Mouse (Mus musculus): ENCODE measurements at regions not wholly inside any gene's neighbourhood (a gene's known extent, or its start where the extent isn't known, plus 50 kb on each side); places are given as distances from the start of the nearest gene placed in this dataset.

GRCm38 (mm10) chr2:114808046-114808445 lies 153.3 kb upstream of the Dph6 start:
- Histone ChIP-seq H3K9me3 (ENCODE audit: control insufficient read depth, low read length) (no peaks in the 10 kb centered on the region), H3K9ac (ENCODE audit: low read length) (no peak overlapping the region), H3K4me2 (ENCODE audit: low read depth, low read length, severe bottlenecking) (no peak overlapping the region), H3K27me3 (ENCODE audit: control insufficient read depth, insufficient read depth, low read length) (no peaks in the 10 kb centered on the region), H3K4me3 (ENCODE audit: low read depth, low read length) (no peak overlapping the region), H3K4me1 (replicated peaks; ENCODE audit: control insufficient read depth, insufficient read depth, low read length) (no peaks in the 10 kb centered on the region), H3K36me3 (ENCODE audit: control insufficient read depth, insufficient read depth, low read length) (no peaks in the 10 kb centered on the region), H3K27ac (ENCODE audit: low read depth, low read length) (no peak overlapping the region)
- ATAC-seq (replicated peaks; ENCODE audit: low FRiP score) (no peak), DNase-seq (ENCODE audit: low spot score) (no peak)
- WGBS = 75% methylated on average over 5 of the region's 5 CpGs

- H3K4me2 ChIP-seq (ENCODE audit: low read depth, low read length, severe bottlenecking) = no peak overlapping the region
- no peak overlapping the region for H3K27ac ChIP-seq (ENCODE audit: low read depth, low read length)
- no peak for ATAC-seq (replicated peaks; ENCODE audit: low FRiP score)
- H3K9ac ChIP-seq (ENCODE audit: low read length) = no peak overlapping the region
- H3K9me3 ChIP-seq (ENCODE audit: control insufficient read depth, low read length) = no peaks in the 10 kb centered on the region
- H3K4me3 ChIP-seq (ENCODE audit: low read depth, low read length) = no peak overlapping the region
- 72% methylated on average over 11 of the region's 11 CpGs for WGBS
- no peaks in the 10 kb centered on the region for H3K27me3 ChIP-seq (ENCODE audit: control insufficient read depth, insufficient read depth, low read length)
- H3K4me1 ChIP-seq (replicated peaks; ENCODE audit: control insufficient read depth, insufficient read depth, low read length) = no peaks in the 10 kb centered on the region
- no peak for DNase-seq (ENCODE audit: low spot score)
- no peaks in the 10 kb centered on the region for H3K36me3 ChIP-seq (ENCODE audit: control insufficient read depth, insufficient read depth, low read length)
Observed at GRCm38 (mm10) chr2:114812141-114812902, 157.6 kb upstream of the Dph6 start.

- no peak overlapping the region for H3K27ac ChIP-seq (ENCODE audit: low read depth, low read length)
- DNase-seq (ENCODE audit: low spot score) = no peak
- H3K27me3 ChIP-seq (ENCODE audit: control insufficient read depth, insufficient read depth, low read length) = no peaks in the 10 kb centered on the region
Observed at GRCm38 (mm10) chr2:114812903-114813290, 158.1 kb upstream of the Dph6 start.

GRCm38 (mm10) chr2:114822657-114823056 lies 167.9 kb upstream of the Dph6 start:
- Histone ChIP-seq H3K27ac (ENCODE audit: low read depth, low read length) (no peak overlapping the region), H3K4me3 (ENCODE audit: low read depth, low read length) (no peak overlapping the region), H3K9me3 (ENCODE audit: control insufficient read depth, low read length) (no peaks in the 10 kb centered on the region), H3K4me2 (ENCODE audit: low read depth, low read length, severe bottlenecking) (no peak overlapping the region), H3K27me3 (ENCODE audit: control insufficient read depth, insufficient read depth, low read length) (no peaks in the 10 kb centered on the region), H3K4me1 (replicated peaks; ENCODE audit: control insufficient read depth, insufficient read depth, low read length) (no peaks in the 10 kb centered on the region), H3K9ac (ENCODE audit: low read length) (no peak overlapping the region), H3K36me3 (ENCODE audit: control insufficient read depth, insufficient read depth, low read length) (no peaks in the 10 kb centered on the region)
- DNase-seq (ENCODE audit: low spot score) (no peak), ATAC-seq (replicated peaks; ENCODE audit: low FRiP score) (no peak)
- 63% methylated on average over 3 of the region's 3 CpGs for WGBS

More at GRCm38 (mm10) chr2:114812903-114813290, 158.1 kb upstream of the Dph6 start:
- Histone ChIP-seq H3K36me3 (ENCODE audit: control insufficient read depth, insufficient read depth, low read length) (no peaks in the 10 kb centered on the region), H3K9me3 (ENCODE audit: control insufficient read depth, low read length) (no peaks in the 10 kb centered on the region), H3K4me3 (ENCODE audit: low read depth, low read length) (no peak overlapping the region), H3K4me1 (replicated peaks; ENCODE audit: control insufficient read depth, insufficient read depth, low read length) (no peaks in the 10 kb centered on the region), H3K4me2 (ENCODE audit: low read depth, low read length, severe bottlenecking) (no peak overlapping the region), H3K9ac (ENCODE audit: low read length) (no peak overlapping the region)
- WGBS = 20% methylated on average over 3 of the region's 3 CpGs
- ATAC-seq (replicated peaks; ENCODE audit: low FRiP score) = no peak

DNA sequence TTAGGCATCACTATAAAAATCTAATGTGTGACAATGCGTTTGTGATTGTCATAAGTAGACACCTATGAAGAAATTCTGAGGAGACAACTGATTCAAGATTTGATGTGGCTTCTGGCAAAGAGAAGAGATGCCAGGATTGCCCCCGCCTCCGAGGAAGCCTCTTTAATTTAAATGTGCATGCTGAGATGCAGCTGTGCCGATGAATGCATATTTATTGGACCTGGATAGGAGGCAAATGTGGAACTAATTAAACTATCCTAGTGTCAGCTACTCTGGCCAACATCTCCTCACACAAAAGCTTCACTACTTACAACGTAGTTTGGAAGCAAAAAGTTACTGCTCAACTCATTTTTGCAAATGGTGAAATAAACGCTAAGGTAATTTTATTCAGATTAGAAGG lies 173.4 kb upstream of the Dph6 start:
- H3K4me1 ChIP-seq (replicated peaks; ENCODE audit: control insufficient read depth, insufficient read depth, low read length) = no peaks in the 10 kb centered on the region
- H3K4me3 ChIP-seq (ENCODE audit: low read depth, low read length) = no peak overlapping the region
- ATAC-seq (replicated peaks; ENCODE audit: low FRiP score) (no peak), DNase-seq (ENCODE audit: low spot score) (no peak)
- no peak overlapping the region for H3K27ac ChIP-seq (ENCODE audit: low read depth, low read length)
- 74% methylated on average over 6 of the region's 6 CpGs for WGBS
- no peak overlapping the region for H3K9ac ChIP-seq (ENCODE audit: low read length)
- no peaks in the 10 kb centered on the region for H3K9me3 ChIP-seq (ENCODE audit: control insufficient read depth, low read length)
- no peaks in the 10 kb centered on the region for H3K27me3 ChIP-seq (ENCODE audit: control insufficient read depth, insufficient read depth, low read length)
- H3K4me2 ChIP-seq (ENCODE audit: low read depth, low read length, severe bottlenecking) = no peak overlapping the region
- no peaks in the 10 kb centered on the region for H3K36me3 ChIP-seq (ENCODE audit: control insufficient read depth, insufficient read depth, low read length)

- H3K27me3 ChIP-seq (ENCODE audit: control insufficient read depth, insufficient read depth, low read length) = no peaks in the 10 kb centered on the region
- no peak for ATAC-seq (replicated peaks; ENCODE audit: low FRiP score)
- H3K9me3 ChIP-seq (ENCODE audit: control insufficient read depth, low read length) = no peaks in the 10 kb centered on the region
- no peak overlapping the region for H3K4me2 ChIP-seq (ENCODE audit: low read depth, low read length, severe bottlenecking)
- H3K4me1 ChIP-seq (replicated peaks; ENCODE audit: control insufficient read depth, insufficient read depth, low read length) = no peaks in the 10 kb centered on the region
- no peak for DNase-seq (ENCODE audit: low spot score)
- no peaks in the 10 kb centered on the region for H3K36me3 ChIP-seq (ENCODE audit: control insufficient read depth, insufficient read depth, low read length)
- H3K4me3 ChIP-seq (ENCODE audit: low read depth, low read length) = no peak overlapping the region
- WGBS = 70% methylated on average over 2 of the region's 2 CpGs
- H3K27ac ChIP-seq (ENCODE audit: low read depth, low read length) = no peak overlapping the region
- H3K9ac ChIP-seq (ENCODE audit: low read length) = no peak overlapping the region
Observed at GRCm38 (mm10) chr2:114835694-114836093, 180.9 kb upstream of the Dph6 start.

DNA sequence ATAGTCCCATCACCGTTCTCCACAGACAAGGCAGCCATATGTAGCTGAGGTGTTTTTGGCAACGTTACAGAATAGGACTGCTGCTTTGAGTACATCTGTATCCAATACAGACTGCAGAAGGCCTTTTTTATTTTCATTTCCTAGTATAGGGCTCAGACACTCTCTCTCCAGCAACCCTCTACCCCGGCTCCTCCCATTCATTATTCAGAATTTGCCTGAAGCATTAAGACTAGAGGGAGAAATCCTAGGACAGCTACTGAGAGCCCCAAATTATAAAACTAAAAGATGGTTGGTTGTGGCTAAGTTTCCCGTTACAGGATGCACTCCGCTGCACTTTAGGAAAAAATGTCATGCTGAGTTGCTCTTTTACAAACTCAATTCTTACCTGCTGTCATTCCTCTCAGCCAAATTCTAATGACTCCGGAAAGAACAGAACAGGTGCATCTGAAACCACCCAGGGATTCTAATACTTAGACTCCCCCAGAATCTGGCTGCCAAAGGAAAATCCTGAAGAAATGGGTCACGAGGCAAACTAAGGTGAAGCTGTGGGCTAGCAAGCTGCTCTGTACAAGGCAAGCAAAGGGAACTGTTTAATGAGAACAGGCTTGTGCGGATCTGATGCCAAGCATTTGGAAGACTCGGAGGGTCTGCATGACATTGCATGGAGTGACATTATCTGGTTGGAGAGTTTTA lies 189.1 kb upstream of the Dph6 start:
- H3K36me3 ChIP-seq (ENCODE audit: control insufficient read depth, insufficient read depth, low read length) = no peaks in the 10 kb centered on the region
- no peak overlapping the region for H3K27ac ChIP-seq (ENCODE audit: low read depth, low read length)
- H3K9ac ChIP-seq (ENCODE audit: low read length) = no peak overlapping the region
- ATAC-seq (replicated peaks; ENCODE audit: low FRiP score) (no peak), DNase-seq (ENCODE audit: low spot score) (no peak)
- H3K4me2 ChIP-seq (ENCODE audit: low read depth, low read length, severe bottlenecking) = no peak overlapping the region
- H3K4me1 ChIP-seq (replicated peaks; ENCODE audit: control insufficient read depth, insufficient read depth, low read length) = no peaks in the 10 kb centered on the region
- no peaks in the 10 kb centered on the region for H3K27me3 ChIP-seq (ENCODE audit: control insufficient read depth, insufficient read depth, low read length)
- no peak overlapping the region for H3K4me3 ChIP-seq (ENCODE audit: low read depth, low read length)
- WGBS = 73% methylated on average over 9 of the region's 9 CpGs
- H3K9me3 ChIP-seq (ENCODE audit: control insufficient read depth, low read length) = no peaks in the 10 kb centered on the region

DNA sequence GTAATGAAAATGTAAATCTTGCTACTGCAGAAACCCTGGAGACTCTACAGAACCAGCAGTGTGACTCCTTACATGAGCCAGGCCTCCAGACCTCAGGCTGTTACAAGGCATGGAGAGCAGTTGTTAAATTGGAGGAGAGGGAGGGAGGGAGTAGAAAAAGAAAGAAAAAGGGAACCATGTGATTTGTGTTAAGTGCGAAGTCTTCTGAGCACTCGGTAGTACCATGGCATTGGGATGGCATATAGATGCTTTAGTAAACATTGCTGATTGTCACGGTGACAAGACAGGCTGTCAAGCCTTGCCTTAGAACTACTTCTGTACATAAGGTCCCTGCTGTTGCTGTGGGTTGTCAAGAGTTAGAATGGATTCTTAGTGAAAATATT lies 189.6 kb upstream of the Dph6 start:
- Histone ChIP-seq H3K27ac (ENCODE audit: low read depth, low read length) (no peak overlapping the region), H3K9ac (ENCODE audit: low read length) (no peak overlapping the region), H3K4me2 (ENCODE audit: low read depth, low read length, severe bottlenecking) (no peak overlapping the region), H3K9me3 (ENCODE audit: control insufficient read depth, low read length) (no peaks in the 10 kb centered on the region), H3K4me1 (replicated peaks; ENCODE audit: control insufficient read depth, insufficient read depth, low read length) (no peaks in the 10 kb centered on the region), H3K36me3 (ENCODE audit: control insufficient read depth, insufficient read depth, low read length) (no peaks in the 10 kb centered on the region), H3K4me3 (ENCODE audit: low read depth, low read length) (no peak overlapping the region), H3K27me3 (ENCODE audit: control insufficient read depth, insufficient read depth, low read length) (no peaks in the 10 kb centered on the region)
- DNase-seq (ENCODE audit: low spot score) (no peak), ATAC-seq (replicated peaks; ENCODE audit: low FRiP score) (no peak)
- WGBS = 85% methylated on average over 3 of the region's 3 CpGs

DNA sequence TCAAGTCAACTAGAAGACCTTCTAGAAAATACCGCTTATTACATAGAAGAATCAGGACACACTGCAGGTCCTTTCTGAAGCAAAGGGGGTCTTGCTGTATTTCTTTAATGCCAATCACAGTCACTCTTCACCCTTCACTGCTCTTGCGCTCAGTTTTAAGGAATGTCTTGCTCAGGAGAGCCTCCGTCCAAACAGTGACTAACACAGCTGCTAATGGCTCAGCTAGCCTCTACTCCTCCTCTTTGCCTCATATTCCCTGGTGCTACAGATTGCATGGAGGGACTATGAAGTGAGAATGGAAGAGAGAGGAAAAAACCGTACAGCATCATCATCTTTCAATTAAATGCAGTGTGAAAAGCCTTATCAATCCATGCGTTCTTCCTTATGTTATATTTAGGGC lies 193.7 kb upstream of the Dph6 start:
- 90% methylated on average over 5 of the region's 5 CpGs for WGBS
- Histone ChIP-seq H3K9me3 (ENCODE audit: control insufficient read depth, low read length) (no peaks in the 10 kb centered on the region), H3K4me3 (ENCODE audit: low read depth, low read length) (no peak overlapping the region), H3K9ac (ENCODE audit: low read length) (no peak overlapping the region), H3K4me2 (ENCODE audit: low read depth, low read length, severe bottlenecking) (no peak overlapping the region), H3K27me3 (ENCODE audit: control insufficient read depth, insufficient read depth, low read length) (no peaks in the 10 kb centered on the region), H3K4me1 (replicated peaks; ENCODE audit: control insufficient read depth, insufficient read depth, low read length) (no peaks in the 10 kb centered on the region), H3K27ac (ENCODE audit: low read depth, low read length) (no peak overlapping the region), H3K36me3 (ENCODE audit: control insufficient read depth, insufficient read depth, low read length) (no peaks in the 10 kb centered on the region)
- ATAC-seq (replicated peaks; ENCODE audit: low FRiP score) (no peak), DNase-seq (ENCODE audit: low spot score) (no peak)
